Mouse (Mus musculus) urinary bladder, postnatal 10 days (tissue): ENCODE measurements around the gene Cd80.
"Not testable (repeated sequence)": the region's sequence is repeated elsewhere in the genome, so short reads cannot be mapped to it uniquely, and the experiment has no call there.

Source experiments
- DNase-seq: peaks from one replicate; pipeline ENCODE4 v3.0.0; 2022; ENCODE audit warnings: low spot score

The Cd80 gene

DNA sequence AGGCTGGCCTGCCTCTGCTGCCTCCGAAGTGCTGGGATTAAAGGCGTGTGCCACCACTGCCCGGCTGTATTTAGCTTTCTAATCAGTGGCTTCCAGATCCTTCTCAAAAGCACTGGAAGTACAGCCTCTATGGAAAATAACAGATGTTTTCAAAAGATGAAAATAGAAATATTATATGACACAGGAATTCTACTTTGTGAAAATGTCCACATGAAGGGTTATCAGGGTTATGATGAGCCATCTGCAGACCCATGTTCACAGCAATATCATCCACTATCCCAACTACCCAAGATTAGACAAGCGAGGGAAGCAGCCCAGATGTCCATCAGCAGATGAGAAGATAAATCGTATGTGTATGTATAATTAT is 17.1 kb downstream of the Cd80 start:
- no peak for DNase-seq

DNA sequence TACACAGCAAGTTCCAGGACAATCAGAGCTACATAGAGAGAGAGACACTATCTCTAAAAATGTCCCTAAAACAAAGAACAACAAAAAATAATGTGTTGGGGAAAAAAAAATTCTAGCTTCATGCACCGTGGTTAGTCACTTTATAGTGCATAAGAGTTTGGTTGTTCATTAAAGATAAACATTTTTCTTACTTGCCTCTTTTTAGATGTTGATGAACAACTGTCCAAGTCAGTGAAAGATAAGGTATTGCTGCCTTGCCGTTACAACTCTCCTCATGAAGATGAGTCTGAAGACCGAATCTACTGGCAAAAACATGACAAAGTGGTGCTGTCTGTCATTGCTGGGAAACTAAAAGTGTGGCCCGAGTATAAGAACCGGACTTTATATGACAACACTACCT is 18.3 kb downstream of the Cd80 start:
- DNase-seq: no peak

DNA sequence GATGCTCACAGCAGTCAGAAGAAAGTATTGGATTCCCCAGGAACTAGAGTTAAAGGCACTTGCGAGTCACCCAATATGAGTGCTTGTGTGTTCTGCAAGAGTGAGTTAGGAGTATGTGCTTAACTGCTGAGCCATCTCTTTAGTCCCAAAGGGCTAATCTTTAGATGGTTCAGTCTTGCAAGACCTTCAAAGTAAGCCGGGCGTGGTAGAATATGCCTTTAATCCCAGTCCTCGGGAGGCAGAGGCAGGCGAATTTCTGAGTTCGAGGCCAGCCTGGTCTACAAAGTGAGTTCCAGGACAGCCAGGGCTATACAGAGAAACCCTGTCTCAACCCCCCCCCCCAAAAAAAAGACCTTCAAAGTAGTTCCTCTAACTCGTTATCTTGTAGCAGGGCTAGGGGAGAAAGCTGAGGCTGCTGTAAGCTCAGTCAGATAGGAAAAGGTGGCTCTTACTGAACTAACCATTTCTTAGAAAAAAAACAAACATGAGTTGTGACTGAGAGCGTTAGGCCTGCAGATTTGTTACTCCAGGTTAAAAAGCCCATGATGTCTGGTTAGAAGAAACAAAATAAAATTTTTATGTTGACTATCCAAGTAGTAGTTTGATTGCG is 19.4 kb downstream of the Cd80 start:
- no peak for DNase-seq

DNA sequence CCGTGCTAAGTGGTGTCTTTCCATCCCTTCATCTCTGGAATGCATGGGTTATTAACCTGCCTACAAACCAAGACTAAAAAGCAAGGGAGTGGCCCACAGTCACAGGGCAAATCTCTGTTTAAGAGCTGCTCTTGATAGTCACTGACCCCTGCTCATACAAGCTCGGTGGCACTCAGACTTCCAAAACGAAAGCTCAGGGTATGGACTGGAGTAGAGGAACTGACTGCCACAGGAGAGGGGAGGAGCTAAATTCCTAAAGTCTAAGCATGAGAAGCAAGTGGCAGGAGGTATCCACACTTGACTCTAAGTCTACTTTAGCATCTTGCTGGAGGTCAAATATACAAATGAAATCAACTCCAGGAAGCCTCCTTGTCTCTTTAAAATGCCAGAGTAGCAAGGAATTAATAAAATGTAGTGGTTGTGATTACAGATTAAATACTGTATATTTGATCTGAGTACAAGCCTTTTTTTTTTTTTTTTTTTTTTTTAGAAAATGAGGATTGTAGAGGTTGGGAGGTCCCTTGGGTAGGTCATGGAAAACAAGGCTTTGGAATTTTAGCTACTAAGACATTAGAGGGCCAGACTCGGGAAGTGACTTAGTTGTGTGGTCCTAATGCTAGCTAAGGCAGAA is 20.4 kb downstream of the Cd80 start:
- DNase-seq: no peak

DNA sequence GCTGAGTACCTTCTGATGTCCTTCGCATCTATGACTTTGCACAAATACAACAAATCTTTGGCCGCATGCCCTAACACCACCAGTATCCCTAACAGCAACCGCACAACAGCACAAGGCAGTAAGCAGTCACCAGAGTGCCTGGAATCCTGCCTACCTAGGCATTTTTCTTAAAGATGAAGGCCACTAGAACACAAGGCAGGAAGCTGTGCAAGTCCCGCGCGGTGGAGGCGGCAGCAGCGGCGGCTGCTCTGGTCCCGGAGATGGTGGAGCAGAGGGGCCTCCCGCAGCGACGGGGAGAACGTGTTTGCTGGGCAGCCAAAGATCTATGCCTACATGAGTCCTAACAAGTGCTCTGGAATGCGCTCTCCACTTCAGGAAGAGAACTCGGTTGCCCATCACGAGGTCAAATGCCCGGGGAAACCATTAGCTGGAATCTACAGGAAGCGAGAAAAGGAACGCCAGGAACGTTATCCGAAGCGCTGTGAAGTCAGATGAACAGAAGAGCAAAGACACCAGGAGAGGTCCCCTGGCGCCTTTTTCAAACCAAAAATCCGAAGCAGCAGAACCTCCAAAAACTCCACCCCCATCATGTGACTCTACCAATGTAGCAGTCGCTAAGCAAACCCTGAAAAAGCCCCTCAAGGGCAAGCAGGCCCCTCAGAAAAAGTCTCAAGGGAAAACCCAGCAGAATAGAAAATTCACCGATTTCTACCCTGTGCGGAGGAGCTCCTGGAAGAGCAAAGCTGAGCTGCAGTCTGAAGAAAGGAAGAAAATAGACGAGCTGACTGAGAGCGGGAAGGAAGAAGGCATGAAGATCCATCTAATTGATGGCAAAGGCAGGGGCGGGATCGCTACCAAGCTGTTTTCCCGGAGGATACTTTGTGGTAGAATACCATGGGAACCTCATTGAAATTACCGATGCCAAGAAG is 21.2 kb downstream of the Cd80 start:
- DNase-seq: no peak

DNA sequence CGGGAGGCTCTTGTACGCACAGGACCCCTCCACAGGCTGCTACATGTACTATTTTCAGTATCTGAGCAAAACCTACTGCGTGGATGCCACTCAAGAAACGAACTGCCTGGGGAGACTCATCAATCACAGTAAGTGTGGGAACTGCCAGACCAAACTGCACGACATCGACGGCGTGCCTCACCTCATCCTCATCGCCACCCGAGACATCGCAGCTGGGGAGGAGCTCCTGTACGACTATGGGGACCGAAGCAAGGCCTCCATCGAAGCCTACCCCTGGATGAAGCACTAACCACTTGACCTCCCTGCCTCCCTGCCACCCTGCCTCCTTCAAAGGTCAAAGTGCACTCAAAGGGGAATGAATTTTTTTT is 21.9 kb downstream of the Cd80 start:
- not testable (repeated sequence) for DNase-seq

DNA sequence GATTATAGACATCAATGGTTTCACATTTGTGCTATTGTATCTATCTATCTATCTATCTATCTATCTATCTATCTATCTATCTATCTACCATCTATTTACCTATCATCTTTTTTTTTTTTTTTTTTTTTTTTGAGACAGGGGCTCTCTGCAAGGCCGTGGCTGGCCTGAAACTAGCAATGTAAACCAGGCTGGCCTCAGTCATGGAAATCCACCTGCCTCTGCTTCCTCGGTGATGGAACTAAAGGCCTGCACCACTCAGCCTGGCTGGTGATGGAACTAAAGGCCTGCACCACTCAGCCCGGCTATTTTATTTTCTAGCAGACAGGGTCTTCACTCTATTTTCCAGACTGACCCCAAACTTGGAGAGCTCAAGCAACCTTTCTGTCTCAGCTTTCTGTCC is 22.9 kb downstream of the Cd80 start:
- no peak for DNase-seq

DNA sequence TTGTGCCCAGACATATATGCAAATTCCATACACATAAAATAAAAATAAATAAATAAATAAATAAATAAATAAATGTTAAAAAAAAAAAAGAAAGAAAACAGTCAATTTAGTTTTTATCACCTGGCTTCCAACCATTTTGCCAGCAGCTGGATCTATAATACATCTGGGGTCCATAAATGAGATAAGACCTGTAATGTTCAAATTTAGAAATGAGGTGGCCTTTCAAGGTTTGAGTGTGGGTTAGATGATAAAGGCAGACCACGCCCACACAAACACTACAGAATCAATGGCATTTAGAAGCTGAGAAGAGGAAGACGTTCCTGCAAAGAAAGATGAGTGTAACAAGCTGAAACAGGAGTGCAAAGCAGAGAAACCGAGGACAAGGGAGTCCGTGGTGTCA is 26.0 kb downstream of the Cd80 start:
- no peak for DNase-seq

DNA sequence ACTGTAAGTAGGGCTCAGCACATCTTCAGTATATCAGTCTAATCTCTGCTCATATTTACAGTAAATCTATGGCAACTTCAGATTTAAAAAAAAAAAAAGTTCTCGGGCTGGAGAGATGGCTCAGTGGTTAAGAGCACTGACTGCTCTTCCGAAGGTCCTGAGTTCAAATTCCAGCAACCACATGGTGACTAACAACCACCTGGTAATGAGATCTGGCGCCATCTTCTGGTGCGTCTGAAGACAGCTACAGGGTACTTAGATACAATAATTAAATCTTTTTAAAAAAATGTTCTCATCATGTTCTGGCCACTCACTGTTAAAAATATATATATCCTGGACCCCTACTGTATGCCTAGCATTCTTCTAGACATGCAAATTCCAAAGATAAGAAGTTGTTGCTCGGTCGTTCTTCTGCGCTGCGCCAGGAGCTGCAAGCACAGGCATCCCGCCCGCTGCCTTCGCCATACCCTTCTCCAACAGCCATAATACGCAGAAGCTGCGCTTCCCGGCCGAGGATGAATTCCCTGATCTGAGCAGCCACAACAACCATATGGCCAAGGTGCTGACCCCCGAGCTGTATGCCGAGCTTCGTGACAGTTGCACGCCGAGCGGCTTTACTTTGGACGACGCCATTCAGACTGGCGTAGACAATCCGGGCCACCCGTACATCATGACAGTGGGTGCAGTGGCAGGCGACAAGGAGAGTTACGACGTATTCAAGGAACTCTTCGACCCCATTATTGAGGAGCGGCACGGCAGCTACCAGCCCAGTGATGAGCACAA is 27.6 kb downstream of the Cd80 start:
- no peak for DNase-seq

DNA sequence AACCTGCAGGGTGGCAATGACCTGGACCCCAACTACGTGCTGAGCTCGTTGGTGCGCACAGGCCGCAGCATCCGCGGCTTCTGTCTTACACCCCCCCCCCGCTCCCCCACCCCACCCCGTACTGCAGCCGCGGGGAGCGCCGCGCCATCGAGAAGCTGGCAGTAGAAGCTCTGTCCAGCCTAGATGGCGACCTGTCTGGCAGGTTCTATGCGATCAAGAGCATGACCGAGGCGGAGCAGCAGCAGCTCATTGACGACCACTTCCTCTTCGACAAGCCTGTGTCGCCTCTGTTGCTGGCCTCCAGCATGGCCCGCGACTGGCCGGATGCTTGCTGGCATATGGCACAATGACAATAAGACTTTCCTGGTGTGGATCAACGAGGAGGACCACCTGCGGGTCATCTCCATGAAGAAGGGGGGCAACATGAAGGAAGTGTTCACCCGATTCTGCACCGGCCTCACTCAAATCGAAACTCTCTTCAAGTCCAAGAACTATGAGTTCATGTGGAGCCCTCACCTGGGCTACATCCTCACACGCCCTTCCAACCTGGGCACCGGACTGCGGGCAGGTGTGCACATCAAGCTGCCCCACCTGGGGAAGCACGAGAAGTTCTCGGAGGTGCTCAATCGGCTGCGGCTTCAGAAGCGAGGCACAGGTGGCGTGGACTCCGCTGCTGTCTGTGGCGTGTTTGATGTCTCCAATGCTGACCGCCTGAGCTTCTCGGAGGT is 28.4 kb downstream of the Cd80 start:
- DNase-seq: no peak

DNA sequence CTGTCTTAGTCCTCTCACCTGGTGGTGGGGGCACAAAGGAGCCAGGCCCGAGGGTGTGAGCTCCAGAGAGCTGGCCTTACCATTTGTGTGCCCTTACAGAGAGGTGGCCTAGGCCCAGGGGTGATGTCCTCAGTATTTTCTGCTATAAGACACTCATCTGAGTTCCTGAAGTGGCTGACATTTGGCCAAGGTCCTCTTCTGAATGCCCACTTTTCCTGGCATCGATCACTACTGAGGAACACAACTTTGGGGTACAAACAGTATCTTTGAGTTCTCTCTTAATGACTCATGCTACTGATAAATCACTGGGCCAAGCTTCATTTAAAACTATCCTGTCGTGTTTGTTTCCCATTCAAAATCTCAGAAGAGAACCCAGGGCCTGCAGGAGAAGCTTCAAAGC is 37.2 kb downstream of the Cd80 start:
- no peak for DNase-seq

DNA sequence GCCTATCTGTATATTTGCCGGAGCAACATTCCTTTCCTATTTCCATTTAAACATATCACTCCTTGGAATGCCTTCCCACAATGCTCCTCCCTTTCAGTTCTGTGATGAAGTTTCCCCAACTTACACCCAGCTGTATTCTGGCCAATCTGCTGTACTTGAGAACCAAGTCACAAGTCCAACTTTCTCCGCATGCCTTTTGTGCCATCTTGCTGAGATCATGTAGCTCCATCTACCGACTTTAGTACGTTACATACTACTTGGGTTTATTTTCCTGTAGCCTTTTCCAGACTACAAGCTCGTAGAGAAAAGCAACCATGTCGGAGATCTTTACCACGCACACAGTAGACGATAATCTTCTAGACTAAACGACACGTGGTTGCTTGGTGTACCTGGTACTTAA is 38.5 kb downstream of the Cd80 start:
- no peak for DNase-seq

DNA sequence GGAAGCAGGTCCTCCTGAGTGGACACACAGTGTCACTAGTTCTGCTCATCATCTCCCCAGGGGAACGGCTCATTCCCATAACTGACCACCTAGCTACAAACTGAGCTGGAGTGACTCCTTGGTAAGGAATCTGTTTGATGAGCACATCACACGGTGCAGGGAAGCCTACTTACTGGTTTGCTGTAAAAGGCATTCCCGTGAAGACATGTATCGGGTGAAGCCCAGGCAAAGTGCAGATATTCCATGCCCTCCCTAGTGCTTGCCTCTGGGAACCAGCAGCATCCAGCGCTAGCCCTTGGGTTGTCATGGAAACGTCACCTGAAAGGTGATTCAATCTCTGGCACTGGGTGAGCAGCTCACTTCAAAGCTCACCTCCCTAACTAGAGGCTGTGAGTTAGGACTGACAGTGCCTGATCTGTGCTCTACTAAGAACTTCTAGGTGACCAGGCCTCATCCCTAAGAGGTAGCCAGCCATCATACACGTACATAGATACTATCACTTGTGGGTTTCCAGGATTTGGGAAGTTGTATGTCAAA is 41.3 kb downstream of the Cd80 start:
- no peak for DNase-seq

DNA sequence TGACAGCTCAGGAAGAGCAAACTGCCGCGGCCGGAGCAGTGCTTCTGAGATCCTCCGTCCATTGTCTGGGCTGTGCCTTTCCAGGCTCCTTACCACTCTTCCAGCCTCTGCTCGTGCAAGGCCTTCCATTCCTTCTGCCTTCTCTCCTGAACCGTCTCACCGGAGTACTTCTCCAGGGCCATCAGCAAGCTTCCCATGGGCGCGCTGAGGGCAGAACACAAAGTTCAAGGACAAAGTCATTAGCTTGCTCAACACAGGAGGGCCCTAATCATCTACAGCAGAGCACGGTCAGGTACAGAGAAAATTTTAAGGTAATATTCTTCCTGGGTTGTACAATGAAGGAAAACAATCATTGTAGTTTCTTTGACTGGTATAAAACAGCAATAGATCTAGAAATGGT is 47.1 kb downstream of the Cd80 start:
- DNase-seq: no peak

DNA sequence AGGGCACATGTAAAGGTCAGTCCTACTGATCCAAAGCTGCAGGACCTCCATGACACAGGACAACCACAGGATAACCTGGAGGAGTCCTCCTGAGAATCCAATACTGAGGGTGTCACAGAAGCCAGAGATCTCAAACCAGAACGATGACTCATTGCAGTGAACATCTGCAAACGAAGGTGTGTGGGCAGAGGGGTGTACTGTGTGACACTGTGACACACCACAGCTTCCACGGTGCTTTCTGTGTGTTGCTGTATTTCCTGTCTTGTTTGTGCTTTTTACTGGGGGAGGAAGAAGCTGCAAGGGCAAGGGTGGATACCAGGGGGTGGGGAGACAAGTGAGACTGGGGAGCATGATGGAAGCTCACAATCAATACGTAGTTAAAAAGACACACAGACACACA is 48.2 kb downstream of the Cd80 start:
- no peak for DNase-seq

DNA sequence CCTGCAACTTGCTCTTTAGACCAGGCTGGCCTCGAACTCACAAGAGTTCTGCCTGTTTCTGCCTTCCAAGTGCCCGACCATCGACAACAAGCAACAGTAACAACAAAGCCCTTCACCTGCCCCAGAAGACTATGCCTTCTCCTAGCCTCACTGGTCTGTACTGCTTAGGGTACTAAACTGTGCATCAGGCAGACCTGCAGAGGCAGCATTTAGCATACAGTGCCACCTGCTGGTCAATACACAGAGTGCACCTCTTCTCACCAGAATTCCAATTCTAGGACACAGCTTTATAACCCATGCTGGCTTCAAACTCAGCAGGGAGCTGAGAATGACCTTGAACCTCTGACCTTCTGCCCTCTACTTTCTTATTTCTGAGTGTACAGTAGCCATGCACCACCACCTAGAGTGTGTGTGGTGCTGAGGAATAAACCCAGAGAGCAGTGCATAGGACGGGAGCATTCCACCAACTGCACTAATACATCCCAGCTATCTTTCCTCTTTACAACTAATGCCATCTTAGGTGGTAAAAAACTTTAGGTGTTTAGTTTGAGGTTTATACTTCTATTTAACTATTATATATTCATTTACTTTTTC is 50.8 kb downstream of the Cd80 start:
- DNase-seq: no peak

DNA sequence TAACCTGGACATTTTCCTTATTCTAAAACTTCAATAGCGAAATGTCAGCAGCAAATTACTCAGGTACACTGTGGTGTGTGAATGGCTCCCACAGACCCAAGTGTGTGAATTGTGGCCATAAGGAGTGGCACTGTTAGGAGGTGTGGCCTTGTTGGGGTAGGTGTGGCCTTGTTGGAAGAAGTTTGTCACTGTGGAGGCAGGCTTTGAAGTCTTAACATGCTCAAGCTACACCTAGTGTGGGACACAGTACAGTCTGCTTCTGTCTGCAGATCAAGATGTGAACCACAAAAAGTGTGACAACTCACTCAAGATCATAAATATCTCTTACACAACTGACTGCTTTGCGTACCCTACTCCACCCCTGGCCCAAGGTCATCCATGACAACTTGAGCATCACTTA is 55.5 kb downstream of the Cd80 start:
- DNase-seq: no peak

DNA sequence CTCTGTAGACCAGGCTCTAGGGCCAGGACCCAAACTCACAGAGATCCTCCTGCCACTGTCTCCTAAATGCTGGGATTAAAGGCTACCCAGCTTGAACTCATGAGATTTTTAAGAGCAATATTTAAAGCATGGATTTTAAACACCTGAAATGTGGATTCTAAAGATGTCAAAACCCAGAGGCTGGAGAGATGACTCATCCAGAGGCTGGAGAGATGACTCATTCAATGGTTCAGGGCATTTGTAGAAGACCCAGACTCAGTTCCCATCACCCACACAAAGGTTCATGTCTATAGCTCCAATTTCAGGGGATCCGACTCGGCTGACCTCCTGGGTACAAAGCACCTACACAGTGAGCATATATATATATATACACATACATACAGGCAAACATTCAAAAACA is 63.8 kb downstream of the Cd80 start:
- DNase-seq: no peak

DNA sequence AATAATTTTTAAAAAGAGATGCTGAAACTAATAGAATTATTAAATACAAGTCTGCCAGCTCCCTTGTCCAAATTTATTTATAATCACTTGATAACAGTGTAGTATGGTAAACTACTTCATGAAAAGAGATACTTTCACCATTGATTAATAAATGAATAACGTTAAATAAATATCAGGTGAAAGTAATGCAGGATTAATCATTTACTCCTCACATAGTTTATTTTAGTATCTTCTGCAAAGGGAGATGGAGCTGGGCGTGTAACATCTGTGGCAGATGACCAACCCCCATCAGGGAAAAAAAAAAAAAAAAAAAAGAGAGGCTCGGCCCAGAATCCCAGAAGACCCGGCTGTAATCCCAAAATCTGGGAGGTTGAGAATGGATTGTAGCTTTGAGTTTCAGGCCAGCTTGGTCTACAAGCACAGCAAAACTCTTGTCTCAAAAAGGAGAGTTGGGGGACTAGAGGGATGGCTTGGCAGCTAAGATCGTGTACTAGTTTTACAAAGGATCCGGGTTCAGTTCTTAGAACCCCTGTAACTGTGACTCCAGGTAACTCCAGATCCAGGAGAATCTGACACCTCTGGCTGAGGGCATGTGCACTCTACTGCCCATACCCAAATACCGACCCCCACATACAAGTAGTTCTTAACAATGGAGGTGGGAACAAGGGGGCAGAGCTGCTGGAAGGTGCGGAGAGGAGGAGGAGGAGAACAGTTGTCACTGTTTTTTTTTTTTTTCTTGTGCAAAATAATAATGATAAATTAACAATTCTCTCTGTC is 66.0 kb downstream of the Cd80 start:
- no peak for DNase-seq
